Mouse (Mus musculus) induced T-regulatory cell, adult 2 months (primary cell): Measurements from ENCODE around the gene Tctex1d4.

ENCODE experiments used
- DNase-seq: peaks from one replicate; pipeline ENCODE4 v3.0.0-alpha.2; 2012; ENCODE audit warnings: low read depth

The Tctex1d4 gene

GRCm38 (mm10) chr4:117139217-117139612, 12.6 kb downstream of the Tctex1d4 start:
- DNase-seq: peak; percentile 84

- peak; percentile 63 for DNase-seq
These were observed 14.0 kb downstream of the Tctex1d4 start for GRCm38 (mm10) chr4:117140613-117141012.

- no peak for DNase-seq
These were observed 16.4 kb downstream of the Tctex1d4 start for GRCm38 (mm10) chr4:117143023-117143422.

GRCm38 (mm10) chr4:117145248-117145647, 18.7 kb downstream of the Tctex1d4 start:
- DNase-seq: no peak

GRCm38 (mm10) chr4:117146176-117146575, 19.6 kb downstream of the Tctex1d4 start:
- peak; percentile 97 for DNase-seq

- no peak for DNase-seq
These were observed 21.6 kb downstream of the Tctex1d4 start for GRCm38 (mm10) chr4:117148047-117148713.

- DNase-seq: no peak
These were observed 22.2 kb downstream of the Tctex1d4 start for GRCm38 (mm10) chr4:117148815-117149214.

- no peak for DNase-seq
These were observed 23.0 kb downstream of the Tctex1d4 start for GRCm38 (mm10) chr4:117149291-117150211.

- DNase-seq: no peak
These were observed 23.7 kb downstream of the Tctex1d4 start for GRCm38 (mm10) chr4:117150212-117150733.

GRCm38 (mm10) chr4:117151416-117151815, 24.8 kb downstream of the Tctex1d4 start:
- DNase-seq: no peak

GRCm38 (mm10) chr4:117152714-117153113, 26.1 kb downstream of the Tctex1d4 start:
- DNase-seq: no peak

GRCm38 (mm10) chr4:117155020-117155791, 28.6 kb downstream of the Tctex1d4 start:
- DNase-seq: no peak

- DNase-seq: peak; percentile 93
These were observed 29.3 kb downstream of the Tctex1d4 start, which contains the start of gene Rps8 for GRCm38 (mm10) chr4:117155792-117156355. Gene Rps8 (minus strand): TSS chr4:117156243.

- DNase-seq: peak; percentile 43
These were observed 29.8 kb downstream of the Tctex1d4 start for GRCm38 (mm10) chr4:117156372-117156771.

GRCm38 (mm10) chr4:117159666-117160065, 33.1 kb downstream of the Tctex1d4 start:
- no peak for DNase-seq

- no peak for DNase-seq
These were observed 34.6 kb downstream of the Tctex1d4 start for GRCm38 (mm10) chr4:117161183-117161582.

GRCm38 (mm10) chr4:117169936-117170335, 43.3 kb downstream of the Tctex1d4 start:
- DNase-seq: no peak
